Mouse (Mus musculus): Measurements from ENCODE around the gene Cwc22.
A peak's percentile ranks its signal among the peaks of the same experiment; 100 is the strongest.

Cwc22 gene

DNA sequence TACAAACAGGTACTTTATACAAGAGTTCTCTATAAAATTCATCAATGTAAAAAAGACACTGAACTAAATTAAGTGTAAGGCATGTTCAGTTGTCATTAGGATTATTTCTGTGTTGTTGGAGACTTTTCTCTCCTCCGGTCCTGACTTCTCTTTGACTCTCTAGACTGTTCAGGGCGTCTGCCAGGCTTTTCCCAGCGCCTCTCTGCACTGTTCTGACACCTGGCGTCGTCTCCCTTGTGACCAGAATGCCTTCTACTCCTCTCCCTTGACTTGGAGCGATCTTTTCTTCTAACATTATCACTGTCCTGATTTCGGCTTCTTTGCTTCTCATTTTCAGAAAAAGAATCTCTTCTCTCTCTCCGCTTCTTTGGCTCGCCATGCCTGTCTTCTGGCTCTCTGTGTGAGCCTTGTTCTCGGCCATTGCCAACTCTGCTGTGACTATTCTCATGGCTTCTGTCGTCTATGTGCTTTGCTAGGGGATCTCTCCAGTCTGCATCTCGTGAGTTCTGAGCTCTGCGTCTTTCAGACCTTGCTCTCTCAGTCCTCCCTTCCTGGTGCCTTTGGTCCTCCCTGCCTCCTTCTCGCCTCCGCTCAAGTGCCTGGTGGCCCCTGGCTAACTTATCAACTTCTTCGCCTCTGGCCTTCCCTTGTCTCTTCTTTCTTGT, 50.1 kb downstream of the Cwc22 start:
- DNase-seq: peak; percentile 46 to 47

DNA sequence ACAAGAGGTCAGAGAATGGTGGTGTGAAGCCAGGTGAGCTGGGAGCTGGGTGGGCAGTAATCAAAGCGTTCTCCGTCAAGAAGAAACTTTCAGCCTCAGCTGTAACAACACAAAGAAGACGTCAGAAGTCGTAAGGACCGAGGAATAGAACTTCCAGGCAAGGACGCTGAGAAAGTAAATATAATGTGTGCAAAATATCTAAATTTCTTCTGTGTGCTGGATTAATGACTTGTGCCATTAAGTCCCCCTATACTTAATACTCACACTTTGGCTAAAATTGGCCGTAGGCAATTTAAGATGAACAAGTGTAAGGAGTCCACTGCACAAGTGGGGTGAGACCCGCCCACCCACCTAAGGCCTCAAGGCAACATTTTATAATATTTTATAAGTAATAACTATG, 51.3 kb downstream of the Cwc22 start:
- DNase-seq: no peak

DNA sequence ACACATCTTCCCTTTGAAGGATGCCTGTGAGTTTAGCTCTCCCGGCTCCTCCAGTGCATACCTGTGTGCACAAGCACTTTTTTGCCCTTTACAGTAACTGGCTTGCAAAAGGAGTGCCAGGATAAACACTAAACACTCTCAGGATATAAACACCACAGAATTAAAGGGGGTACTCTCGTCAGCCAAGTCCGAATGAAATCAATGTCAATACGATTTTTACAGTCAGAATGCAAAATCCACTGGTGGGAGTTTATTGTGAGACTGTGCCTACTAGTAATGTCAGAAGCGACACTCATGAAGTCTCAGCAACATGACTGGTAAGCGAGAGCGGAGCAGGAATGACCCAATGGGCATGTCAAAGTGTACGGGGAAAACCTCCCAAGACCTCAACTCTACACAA, 52.7 kb downstream of the Cwc22 start:
- no peak for DNase-seq

DNA sequence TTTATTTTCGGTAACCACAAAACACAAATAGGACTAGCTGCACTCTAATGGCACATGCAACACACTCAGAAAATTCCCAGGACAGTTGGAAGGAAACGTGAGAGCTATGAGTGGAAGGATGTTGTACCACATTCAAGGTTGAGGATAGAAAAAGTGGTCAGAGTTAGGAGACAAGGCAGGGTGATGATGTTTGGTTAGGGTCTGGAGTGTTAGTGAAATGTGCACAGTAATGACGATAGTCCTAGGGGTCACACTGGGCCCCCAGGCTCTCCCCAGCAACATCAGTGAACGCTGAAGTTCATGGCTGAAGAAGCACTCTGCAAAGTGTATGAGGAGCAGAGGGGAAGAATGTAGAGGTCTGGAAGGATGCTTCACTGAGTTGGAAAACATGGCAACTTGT, 53.6 kb downstream of the Cwc22 start:
- DNase-seq: no peak

DNA sequence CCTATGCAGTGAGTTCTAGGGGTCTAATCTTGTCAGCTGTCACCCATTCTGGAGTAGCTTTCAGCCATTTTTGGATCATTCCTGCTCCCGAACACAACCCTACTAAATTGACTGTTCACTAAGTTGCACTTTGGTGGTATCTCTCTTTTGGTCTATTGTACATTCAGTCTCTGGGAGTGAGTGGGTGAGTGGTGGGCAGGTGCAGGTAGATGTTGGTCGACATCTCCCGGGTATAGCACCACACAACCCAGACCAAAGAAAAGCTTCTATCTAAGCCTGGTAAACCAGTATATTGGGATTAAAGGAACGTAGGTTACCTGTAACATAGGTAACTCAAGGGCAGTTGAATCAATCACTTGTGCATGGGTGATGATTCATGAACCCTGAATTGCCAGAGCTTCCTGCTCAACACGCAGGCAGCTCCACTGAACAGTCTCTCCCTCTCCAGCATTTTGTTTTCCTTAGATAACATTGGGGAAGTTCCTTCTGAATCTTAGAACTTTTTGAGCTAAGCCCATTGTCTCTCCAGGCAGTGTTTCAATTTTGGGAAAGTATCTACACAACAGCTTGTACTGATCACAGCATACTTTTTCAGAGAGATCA, 55.2 kb downstream of the Cwc22 start:
- DNase-seq: no peak

DNA sequence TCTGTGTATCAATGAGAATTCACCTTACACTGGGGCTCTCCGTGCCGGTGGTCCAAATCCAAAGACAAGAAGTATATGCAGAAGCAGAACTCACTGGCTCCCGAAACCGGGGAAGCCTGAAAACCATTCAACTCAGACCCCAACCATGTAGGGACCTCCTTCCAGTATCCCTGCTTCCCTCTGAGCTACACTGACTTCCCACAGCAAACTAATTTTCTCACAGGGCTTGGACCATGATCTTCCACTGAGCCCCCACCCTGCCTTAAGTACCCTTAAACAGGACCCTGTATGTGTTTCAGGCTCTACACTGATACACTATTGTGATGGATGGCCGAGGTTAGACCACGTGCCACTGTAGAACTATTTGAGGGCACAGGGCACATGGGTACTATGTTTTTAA, 56.2 kb downstream of the Cwc22 start:
- no peak for DNase-seq

DNA sequence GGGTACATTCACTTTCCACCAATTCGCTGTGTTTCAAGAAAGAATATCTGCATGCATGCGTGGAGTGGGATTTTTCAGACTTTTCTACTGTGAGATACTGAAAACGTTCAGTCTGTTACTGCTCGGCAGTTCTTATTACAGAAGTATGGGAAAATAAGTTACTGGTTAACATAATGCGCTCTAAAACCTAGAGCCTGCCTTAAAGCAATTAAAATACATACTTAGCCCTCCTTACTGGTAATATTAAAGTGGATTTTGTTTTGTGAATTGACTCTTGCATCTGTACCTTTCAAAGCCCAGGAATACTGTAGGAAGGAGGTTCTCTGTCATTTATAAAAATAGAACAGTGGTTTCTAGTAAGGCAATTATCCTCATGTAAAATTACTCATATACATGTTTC, 56.8 kb downstream of the Cwc22 start:
- DNase-seq: no peak

DNA sequence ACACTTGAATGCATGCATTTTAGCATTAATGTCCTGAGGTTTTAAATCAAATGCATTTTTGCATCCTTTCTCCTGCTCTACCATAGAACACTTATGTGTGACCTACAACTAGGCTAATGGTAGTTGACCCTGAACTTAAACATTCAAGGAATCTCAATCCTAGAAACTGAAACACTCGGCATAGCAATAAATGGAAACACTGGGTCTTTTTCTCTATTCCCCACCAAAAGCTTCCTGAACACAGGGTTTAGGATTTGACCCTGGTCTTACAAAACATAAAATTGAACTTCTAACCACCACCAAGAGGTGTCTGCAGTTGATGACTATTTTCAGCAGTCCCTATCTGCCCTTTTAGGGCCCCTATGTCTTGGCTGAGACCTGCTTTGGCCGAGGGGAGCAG, 57.3 kb downstream of the Cwc22 start:
- DNase-seq: no peak

DNA sequence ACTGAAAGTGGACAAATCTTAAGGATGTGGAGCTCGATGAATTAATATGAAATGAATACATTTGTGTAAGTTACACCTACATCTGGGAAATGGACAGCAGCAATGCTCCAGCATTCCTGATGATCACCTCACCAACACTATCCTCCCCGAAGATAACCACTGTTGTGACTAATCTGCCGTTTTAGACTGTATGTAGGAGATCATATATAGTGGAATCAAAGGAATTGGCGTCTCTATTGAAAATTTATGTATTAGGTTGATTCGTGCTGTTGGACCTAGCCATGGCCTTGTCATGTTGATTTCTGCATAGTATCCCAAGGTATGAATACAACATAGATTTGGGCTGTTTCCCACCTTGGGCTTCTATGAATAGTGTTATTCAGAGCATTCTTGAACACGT, 58.1 kb downstream of the Cwc22 start:
- DNase-seq: no peak

DNA sequence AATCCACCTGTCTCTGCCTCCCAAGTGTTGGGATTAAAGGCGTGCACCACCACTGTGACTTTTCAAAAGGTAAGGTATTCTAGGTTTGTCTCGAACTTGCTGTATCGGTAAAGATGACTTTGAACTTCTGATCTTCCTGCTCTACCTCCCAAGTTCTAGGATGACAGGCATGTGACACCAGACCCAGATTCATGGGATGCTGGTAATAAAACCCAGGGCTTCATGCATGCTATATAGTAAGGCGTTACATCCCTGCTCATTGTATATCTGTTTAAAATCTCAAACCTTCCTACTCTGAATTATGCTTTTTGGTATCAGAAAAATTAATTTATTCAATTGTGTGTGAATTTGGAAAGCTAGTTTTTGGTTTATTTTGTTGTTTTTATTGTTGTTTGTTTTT, 59.0 kb downstream of the Cwc22 start:
- DNase-seq: no peak

DNA sequence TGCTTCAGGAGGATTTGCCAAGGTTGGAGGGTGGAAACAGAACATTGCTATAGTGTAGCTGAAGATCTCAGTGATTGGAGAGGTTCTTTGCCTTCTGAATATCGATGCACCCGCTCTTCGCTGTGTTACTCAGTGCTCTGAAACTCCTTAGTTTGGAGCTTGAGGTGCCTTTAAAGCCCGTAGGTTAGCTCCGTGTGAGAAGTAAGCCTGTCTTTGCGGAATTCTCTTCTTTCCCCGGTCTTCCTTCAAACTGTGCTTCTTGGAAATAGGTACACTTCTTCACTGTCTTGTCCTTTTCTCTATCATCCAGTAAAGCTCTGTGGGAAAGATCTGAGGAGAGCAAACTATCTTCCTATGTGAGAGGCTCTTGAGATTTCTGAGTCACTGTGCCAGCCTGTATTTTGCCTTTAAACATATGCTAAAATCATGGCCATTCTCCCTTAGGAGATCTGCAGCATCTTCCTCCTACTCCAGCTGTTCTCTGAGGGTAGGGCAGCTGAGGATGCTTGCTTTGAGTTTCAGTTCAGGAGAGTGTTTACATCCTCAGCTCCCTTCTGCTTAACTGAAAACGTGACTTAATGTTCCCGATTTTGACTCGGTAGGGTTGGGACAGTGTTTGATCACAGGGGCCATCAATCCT, 60.6 kb downstream of the Cwc22 start:
- no peak for DNase-seq

DNA sequence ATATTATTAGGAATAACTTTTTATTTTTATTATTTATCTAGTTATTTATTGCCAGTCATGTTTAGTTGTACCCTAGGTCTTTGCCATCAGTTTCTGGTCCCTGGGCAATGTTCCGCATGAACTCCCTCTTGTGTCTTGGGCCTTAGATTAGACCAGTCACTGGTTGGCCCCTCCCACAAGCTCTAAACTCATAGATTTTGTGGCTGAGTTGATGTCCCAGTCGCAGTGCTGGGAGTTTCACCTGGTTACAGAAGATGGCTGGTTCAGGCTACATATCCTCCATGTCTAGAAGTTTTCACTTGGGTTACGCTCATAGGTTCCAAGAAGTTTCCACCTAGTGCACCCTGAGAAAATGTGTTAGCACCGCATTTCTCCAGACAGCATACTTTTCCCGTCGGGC, 61.1 kb downstream of the Cwc22 start:
- no peak for DNase-seq

DNA sequence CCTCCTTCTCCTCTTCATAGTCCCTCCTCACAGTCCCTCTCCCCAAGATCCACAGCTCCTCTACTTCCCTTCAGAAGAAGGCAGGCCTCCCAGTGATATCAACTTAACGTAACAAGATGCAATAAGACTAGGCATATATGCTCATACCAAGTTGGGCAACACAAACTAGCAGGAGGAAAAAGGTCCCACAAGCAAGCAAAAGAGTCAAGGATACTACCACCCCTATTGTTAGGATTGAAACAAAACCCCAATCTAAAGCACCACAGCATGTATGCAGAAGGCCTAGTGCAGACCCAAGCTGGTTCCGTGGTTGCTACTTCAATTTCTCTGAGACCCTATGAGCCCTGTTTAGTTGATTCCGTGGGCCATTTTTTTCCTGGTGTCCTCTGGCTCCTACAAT, 61.7 kb downstream of the Cwc22 start:
- no peak for DNase-seq

DNA sequence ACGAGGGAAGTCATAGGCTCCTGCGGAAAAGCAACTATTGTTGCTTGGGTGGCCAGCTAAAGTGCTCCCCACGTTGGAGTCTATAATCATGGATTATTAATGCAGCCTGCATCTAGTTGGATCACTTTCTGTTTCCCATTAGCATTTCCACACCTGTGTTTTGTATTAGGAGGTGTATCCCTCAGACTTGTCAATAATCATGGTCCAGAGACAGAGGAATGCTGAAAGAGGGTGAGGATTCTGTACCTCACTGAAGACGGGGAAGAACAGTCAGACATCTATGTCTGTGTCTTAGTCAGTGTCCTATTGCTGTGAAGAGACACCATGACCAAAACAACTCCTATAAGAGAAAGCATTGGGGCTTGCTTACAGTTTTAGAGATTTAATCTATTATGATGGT, 63.2 kb downstream of the Cwc22 start:
- no peak for DNase-seq

DNA sequence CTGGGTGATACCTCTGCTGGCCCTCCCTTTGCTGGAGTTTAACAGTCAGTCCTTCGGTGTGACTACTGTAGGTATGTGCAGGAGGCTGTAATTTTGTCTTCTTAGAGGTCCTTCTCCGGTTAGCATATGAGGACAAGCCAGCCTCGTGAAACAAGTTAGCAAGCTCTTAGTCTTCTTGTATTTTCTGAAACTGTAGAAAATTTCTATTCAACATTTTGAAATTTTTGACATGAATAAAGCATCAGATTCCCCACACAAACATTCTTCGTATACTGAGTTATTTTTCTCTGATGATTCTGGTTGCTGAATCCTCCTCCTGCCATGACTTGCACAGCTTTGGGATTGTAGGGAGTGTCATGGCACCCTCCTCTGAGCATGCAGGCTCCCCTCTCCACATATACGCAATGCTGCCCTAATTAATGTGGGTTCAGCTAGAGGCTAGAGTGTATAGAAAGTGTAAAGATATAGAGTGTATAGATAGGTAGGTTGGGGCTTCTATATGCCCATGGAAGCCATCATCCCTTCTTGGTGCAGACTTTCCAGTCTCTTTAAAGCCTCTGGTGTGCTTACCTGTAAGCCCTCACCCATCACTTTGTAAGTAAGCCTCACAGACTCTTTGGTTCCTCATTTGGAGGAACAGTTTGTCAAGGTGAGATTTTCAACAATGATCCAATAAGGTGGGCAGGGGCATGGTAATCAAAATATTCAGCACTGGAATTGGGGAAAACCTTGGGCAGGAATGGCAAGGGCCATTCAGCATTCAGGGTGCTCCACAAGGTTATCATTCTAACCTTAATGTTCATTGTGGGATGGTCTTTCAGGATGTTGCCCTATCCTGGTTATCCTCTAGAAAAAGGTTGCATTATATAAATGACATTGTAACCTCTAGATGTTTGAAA, 64.6 kb downstream of the Cwc22 start:
- DNase-seq: no peak

DNA sequence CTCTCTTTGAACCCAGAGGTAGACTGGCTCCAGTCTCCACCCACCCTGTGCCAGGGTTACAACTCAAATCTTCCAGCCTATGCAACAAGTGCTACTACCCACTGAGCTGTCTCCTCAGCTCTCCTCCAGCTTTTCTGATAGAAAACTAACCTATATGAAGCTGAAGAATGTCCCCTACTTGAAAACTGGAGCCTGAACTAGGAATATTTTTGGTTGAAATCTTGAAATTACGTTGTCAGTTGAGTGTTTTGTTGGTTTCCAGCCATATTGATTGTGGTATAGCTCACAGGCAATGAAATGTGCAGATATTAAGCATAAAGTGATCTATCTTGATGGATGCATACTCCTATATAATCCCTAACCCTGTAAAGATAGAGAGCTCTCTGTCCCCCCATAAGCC, 65.8 kb downstream of the Cwc22 start:
- DNase-seq: no peak

DNA sequence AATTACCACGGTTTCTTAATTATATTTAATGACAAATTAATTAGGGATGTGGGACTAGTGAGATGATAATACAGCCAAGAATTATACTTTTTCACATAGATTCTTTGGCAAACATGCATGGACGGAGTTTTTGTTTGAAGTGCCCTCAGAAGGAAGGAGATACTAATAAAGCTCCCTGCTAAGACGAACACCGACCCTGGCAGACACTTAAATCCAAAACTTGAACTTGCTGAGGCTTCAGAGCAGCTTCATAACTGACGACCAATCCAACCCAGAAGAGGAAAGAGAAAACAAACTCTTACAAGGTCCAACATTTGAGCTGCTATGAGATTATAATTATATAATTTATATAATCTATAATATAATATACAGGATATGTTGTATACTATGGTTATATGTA, 66.4 kb downstream of the Cwc22 start:
- DNase-seq: no peak

DNA sequence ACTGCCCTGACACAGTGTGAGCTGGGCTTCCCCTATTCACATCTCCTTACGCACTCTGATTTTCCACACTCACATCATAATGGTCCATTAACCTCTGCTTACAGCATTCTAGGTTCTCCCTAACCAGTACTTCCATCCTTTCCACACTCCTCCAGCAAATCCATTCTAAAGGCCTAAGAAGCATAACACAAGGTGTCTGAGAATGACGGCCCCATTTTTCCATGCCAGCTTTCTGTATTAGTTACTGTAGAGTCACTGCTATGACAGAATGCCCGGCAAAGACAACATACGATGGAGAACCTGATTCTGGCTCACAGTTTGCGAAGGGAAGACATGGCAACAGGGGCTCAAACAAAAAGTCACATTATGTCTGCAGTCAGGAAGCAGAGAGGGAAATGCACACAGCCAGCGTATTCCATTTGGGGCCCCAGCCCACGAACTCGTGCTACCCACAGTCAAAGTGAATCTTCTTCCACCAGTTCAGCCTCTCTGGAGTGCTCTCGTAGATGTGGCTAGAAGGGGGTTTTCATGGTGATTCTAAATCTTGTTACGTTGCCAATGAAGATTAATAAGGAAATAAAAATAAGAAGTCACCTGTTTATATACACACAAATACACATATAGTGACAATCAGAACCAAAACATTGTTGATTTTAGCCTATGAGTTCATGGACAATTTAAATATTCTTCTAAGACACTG, 68.9 kb downstream of the Cwc22 start:
- no peak for DNase-seq

DNA sequence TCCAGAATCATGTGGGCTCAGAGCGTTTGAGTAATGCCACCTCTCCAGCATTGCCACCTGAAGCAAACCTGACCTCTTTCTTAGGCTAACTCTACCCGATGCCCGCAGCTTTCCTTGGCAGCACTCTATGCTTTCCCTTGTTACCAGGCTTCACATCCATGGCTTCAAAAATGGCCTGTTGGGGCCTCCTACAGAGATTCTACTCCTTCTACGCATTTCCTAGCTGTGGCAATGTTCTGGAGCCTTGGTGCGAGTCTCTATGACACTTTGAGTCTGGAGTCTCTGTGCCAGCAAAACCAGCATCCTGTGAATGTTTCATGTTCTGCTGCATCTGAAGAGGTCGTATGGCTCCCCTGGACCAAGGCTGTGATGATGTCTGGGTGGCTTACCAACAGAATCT, 69.8 kb downstream of the Cwc22 start:
- no peak for DNase-seq

DNA sequence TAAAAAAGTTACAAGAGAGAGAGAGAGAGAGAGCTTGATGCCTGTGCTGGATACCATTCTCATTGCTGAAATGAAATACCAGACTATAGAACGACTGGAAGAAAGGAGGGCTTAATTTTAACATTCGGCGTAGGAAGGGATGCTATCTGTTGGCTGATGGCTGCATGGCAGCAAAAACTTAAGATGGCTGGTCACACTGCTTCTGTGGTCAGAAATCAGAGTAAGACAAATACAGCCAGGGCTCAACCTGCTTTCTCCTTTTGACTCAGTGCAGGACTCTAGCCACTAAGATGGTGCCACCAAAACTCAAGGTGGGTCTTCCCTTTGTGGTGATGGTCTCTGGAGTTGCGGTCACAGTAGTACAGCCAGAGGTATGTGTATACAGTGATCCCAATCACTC, 70.7 kb downstream of the Cwc22 start:
- DNase-seq: no peak

DNA sequence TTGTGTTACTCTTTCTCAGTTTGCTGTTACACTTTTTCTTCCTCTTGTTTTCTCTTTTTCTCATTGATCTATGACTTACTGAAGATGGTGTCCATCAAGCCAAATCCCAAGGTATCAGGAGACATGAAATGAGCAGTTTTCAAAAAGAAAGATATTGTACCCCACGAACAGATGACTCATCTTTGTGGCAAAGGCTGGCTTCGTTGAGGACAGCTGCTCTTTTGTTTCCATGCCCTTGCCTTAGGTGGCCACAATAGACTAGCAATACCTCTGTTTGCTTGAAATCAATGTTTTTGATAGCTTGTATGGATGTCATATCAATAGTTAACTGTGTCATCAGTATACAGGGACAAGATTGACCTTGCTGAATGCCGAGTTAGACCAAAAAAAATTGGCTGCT, 71.5 kb downstream of the Cwc22 start:
- no peak for DNase-seq

DNA sequence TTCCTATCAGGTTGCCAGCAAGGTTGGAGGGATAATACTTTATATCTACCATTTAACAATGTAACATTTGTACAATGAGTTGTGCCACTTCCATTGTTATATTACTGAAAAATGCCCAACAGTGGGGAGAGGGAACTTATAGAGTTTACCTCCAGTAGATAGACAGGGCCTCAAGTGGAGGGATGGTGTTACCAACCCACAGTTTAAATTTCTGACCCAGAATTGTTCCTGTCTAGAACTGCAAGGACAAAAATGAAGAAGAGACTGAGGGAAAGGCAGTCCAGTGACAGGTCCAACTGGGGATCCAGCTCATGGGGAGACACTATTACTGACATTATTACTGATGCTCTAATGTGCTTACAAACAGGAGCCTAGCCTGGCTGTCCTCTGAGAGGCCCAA, 72.4 kb downstream of the Cwc22 start:
- no peak for DNase-seq

DNA sequence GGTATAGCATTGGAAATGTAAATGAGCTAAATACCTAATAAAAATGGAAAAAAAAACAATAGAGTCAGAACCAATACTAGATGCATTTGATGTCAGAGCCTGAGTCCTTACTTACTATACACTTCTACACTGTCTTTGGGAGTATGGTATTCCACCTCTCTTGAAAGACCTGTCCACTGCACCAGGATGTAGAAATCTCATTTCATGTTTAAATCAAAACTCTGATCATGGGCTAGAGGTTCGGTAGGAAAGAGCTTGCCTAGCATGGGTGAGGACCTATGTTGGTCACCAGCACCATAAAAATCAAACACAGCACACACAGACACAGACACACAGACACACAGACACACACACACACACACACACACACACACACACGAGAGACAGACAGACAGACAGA, 73.5 kb downstream of the Cwc22 start:
- no peak for DNase-seq

Data from cerebellum, adult 18-20 months (tissue).